In genomic region chr5:45136696-45137095, GRCm38 (mm10) we compare ENCODE assay signal across 20 mouse cellular contexts.
DNase-seq lines count a peak whose midpoint lies in the region; ATAC-seq and TF ChIP-seq lines count a peak whose summit lies in the region.
"Had no signal": no experiment of that assay in that cellular context is flagged by ENCODE, and none has a peak within 500 bp of the region (broad histone marks: within the 10 kb centered on the region; RNA-seq: fewer than 3 reads in every experiment).

No protein-coding gene starts in this region.

- H3K4me3 ChIP-seq in hindbrain, embryonic 14.5 days (replicated peaks; ENCODE audit: low read length), result no peak overlapping the region
- no peak overlapping the region for H3K4me3 ChIP-seq in hindbrain, embryonic 10.5 days
- H3K4me3 ChIP-seq in forebrain, embryonic 12.5 days (replicated peaks), result no peak overlapping the region
- no peak overlapping the region for H3K4me3 ChIP-seq in myocyte
- H3K4me3 ChIP-seq: embryonic facial prominence, embryonic 15.5 days; hindbrain, embryonic 15.5 days; limb, embryonic 13.5 days had no signal

- DNase-seq in hindbrain, embryonic 14.5 days (ENCODE audit: low spot score), result no peak
- DNase-seq in hindbrain, embryonic 10.5 days (ENCODE audit: low spot score), result no peak
- DNase-seq in 3T3-L1 (ENCODE audit: low read depth, low spot score), result peak; percentile 88
- no peak for DNase-seq in ovary, postnatal 10 days (ENCODE audit: low spot score)
- no peak for DNase-seq in frontal cortex, postnatal 36 days (ENCODE audit: low spot score in 2 of 2)
- DNase-seq: cerebellum, adult 9-11 months; embryo, embryonic 11 days; gastrocnemius, postnatal 25 days; kidney, adult 2 months; kidney, postnatal 25 days; layer of hippocampus, adult 9-11 months; right cerebral cortex, postnatal 14 days; thymus, postnatal 25 days had no signal

- no peaks in the 10 kb centered on the region for H3K79me2 ChIP-seq in myocyte (ENCODE audit: control insufficient read depth, insufficient read depth)

- H3K9me3 ChIP-seq in hindbrain, embryonic 14.5 days (ENCODE audit: control insufficient read depth, low read length), result no peaks in the 10 kb centered on the region
- H3K9me3 ChIP-seq in hindbrain, embryonic 10.5 days, result no peaks in the 10 kb centered on the region
- H3K9me3 ChIP-seq in forebrain, embryonic 12.5 days, result no peaks in the 10 kb centered on the region
- H3K9me3 ChIP-seq: embryonic facial prominence, embryonic 15.5 days; limb, embryonic 13.5 days had no signal

- no peak for ATAC-seq in hindbrain, embryonic 14.5 days (ENCODE audit: low FRiP score)
- ATAC-seq in forebrain, embryonic 12.5 days (ENCODE audit: low FRiP score), result 0 out of 2 replicates have a peak, but pooled peaks have one; percentile 30
- ATAC-seq: lung, postnatal 0 days had no signal

- H3K27me3 ChIP-seq in hindbrain, embryonic 14.5 days (ENCODE audit: control insufficient read depth, insufficient read depth, low read length), result no peaks in the 10 kb centered on the region
- H3K27me3 ChIP-seq in hindbrain, embryonic 10.5 days (ENCODE audit: insufficient read depth, poor library complexity, severe bottlenecking), result no peaks in the 10 kb centered on the region
- H3K27me3 ChIP-seq in forebrain, embryonic 12.5 days, result no peaks in the 10 kb centered on the region
- H3K27me3 ChIP-seq in myocyte (ENCODE audit: control insufficient read depth, insufficient read depth, insufficient read length), result no peaks in the 10 kb centered on the region
- H3K27me3 ChIP-seq: embryonic facial prominence, embryonic 15.5 days; hindbrain, embryonic 15.5 days; limb, embryonic 13.5 days had no signal

- TF ChIP-seq POLR2A in myocyte (IDR thresholded peaks at IDR 0.05; ENCODE audit: insufficient read length, low read depth), result no peak

- H3ac ChIP-seq in myocyte (ENCODE audit: control insufficient read depth, insufficient read length), result no peak overlapping the region

- 29% methylated on average over 3 of the region's 3 CpGs for WGBS in hindbrain, embryonic 14.5 days
- WGBS in hindbrain, embryonic 10.5 days, result 49% methylated on average over 3 of the region's 3 CpGs
- WGBS in forebrain, embryonic 12.5 days, result 32% methylated on average over 3 of the region's 3 CpGs

- H3K4me1 ChIP-seq in hindbrain, embryonic 14.5 days (replicated peaks; ENCODE audit: control insufficient read depth, insufficient read depth, low read length), result peaks cover 6% of the 10 kb centered on the region; the same call in 1 of the 2 replicates
- peaks cover 7% of the 10 kb centered on the region for H3K4me1 ChIP-seq in hindbrain, embryonic 10.5 days (replicated peaks)
- peaks cover 10% of the 10 kb centered on the region for H3K4me1 ChIP-seq in forebrain, embryonic 12.5 days
- H3K4me1 ChIP-seq: embryonic facial prominence, embryonic 15.5 days; hindbrain, embryonic 15.5 days had no signal

- no peak overlapping the region for H3K4me2 ChIP-seq in hindbrain, embryonic 14.5 days (replicated peaks)
- H3K4me2 ChIP-seq in forebrain, embryonic 12.5 days, result no peak overlapping the region
- H3K4me2 ChIP-seq in myocyte (ENCODE audit: low read depth), result peak overlapping the region; percentile 84
- H3K4me2 ChIP-seq: embryonic facial prominence, embryonic 15.5 days had no signal

- H3K9ac ChIP-seq in hindbrain, embryonic 14.5 days, result no peak overlapping the region
- no peak overlapping the region for H3K9ac ChIP-seq in forebrain, embryonic 12.5 days
- H3K9ac ChIP-seq: embryonic facial prominence, embryonic 15.5 days; hindbrain, embryonic 15.5 days; limb, embryonic 13.5 days; liver, embryonic 14.5 days had no signal

- 0 out of 2 replicates have a peak overlapping the region, but pooled peaks have one; percentile 41 for H3K27ac ChIP-seq in hindbrain, embryonic 14.5 days
- no peak overlapping the region for H3K27ac ChIP-seq in hindbrain, embryonic 10.5 days
- H3K27ac ChIP-seq in forebrain, embryonic 12.5 days, result no peak overlapping the region
- H3K27ac ChIP-seq: embryonic facial prominence, embryonic 15.5 days; hindbrain, embryonic 15.5 days; limb, embryonic 13.5 days; liver, embryonic 14.5 days had no signal

- no peaks in the 10 kb centered on the region for H3K36me3 ChIP-seq in hindbrain, embryonic 14.5 days (replicated peaks; ENCODE audit: control insufficient read depth, insufficient read depth)
- no peaks in the 10 kb centered on the region for H3K36me3 ChIP-seq in hindbrain, embryonic 10.5 days
- H3K36me3 ChIP-seq in forebrain, embryonic 12.5 days (replicated peaks), result no peaks in the 10 kb centered on the region
- H3K36me3 ChIP-seq in myocyte (ENCODE audit: control insufficient read depth, insufficient read depth), result no peaks in the 10 kb centered on the region
- H3K36me3 ChIP-seq: embryonic facial prominence, embryonic 15.5 days; hindbrain, embryonic 15.5 days; limb, embryonic 13.5 days had no signal

TF ChIP-seq in myocyte, 11 proteins besides CTCF, POLR2A, EP300 and RAD21:
- TF ChIP-seq MYOG (IDR thresholded peaks at IDR 0.05; ENCODE audit: control insufficient read depth in 1 of 3, insufficient read depth in 1 of 3, insufficient read length in 2 of 3, low read depth in 2 of 3) (no peak), TCF12 (IDR thresholded peaks at IDR 0.05; ENCODE audit: insufficient read depth, poor library complexity, severe bottlenecking) (no peak), MYOD1 (IDR thresholded peaks at IDR 0.05; ENCODE audit: control insufficient read depth in 1 of 3, insufficient read length in 2 of 3, low read depth in 2 of 3) (no peak), TCF3 (IDR thresholded peaks at IDR 0.05; ENCODE audit: insufficient read length, low read depth) (no peak), REST (IDR thresholded peaks at IDR 0.05; ENCODE audit: insufficient read depth, insufficient read length) (no peak)
